Mouse (Mus musculus) lung, adult 18-20 months (tissue): ENCODE measurements around the gene Arid5a.
A peak's percentile ranks its signal among the peaks of the same experiment; 100 is the strongest.

Experiments used
- DNase-seq, 2 experiments: peaks; one replicate each; pipeline ENCODE4 v3.0.0; 2022; ENCODE audit warnings: mixed read lengths in 2 of 2

The Arid5a gene

GRCm38 (mm10) chr1:36296466-36297149 is 10.9 kb upstream of the Arid5a start:
- DNase-seq = no peak

- no peak for DNase-seq
These were observed 9.4 kb upstream of the Arid5a start for GRCm38 (mm10) chr1:36298107-36298506.

DNA sequence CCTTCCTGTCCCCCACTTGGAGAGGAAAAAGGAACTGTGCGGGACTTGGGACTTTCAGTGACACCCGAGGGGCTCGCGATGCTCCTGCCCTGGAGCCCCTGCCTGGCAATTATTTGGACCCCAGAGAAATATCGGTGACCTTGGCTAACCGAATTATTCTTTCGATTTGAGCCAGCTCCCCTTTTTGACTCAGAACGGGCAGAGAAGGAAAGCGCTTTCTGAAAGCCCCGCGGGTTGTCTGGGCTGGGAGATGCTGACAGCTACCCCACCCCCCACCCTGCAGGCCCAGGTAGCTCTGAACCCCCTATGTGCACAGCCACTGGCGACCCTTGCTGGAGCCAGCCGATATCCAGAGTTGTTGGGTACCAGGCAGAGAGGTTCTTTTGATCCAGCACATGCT is 8.4 kb upstream of the Arid5a start:
- DNase-seq = no peak

DNA sequence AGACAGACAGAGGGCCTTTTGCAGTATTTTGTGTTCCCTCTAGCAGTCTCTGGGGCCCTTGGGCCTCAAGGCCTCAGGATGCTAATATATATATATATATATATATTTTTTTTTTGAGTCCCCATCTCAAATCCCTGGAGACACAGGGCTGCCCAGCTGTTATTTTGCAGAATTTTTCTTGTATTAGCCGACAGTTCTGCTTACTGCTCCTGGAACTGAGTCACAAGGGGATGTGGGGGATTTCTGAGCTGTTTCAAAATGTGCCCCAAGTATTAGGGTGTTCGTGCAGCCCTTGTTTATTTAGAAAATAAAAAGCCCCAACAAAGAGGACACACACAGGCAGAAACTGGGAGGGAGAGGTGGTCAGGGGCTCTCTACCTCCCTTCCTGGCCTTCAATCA is 7.9 kb upstream of the Arid5a start:
- no peak for DNase-seq

GRCm38 (mm10) chr1:36300486-36300885 is 7.0 kb upstream of the Arid5a start:
- DNase-seq = no peak

- DNase-seq = no peak
These were observed 5.3 kb upstream of the Arid5a start for GRCm38 (mm10) chr1:36302273-36302672.

GRCm38 (mm10) chr1:36302957-36303356 is 4.6 kb upstream of the Arid5a start:
- no peak for DNase-seq

DNA sequence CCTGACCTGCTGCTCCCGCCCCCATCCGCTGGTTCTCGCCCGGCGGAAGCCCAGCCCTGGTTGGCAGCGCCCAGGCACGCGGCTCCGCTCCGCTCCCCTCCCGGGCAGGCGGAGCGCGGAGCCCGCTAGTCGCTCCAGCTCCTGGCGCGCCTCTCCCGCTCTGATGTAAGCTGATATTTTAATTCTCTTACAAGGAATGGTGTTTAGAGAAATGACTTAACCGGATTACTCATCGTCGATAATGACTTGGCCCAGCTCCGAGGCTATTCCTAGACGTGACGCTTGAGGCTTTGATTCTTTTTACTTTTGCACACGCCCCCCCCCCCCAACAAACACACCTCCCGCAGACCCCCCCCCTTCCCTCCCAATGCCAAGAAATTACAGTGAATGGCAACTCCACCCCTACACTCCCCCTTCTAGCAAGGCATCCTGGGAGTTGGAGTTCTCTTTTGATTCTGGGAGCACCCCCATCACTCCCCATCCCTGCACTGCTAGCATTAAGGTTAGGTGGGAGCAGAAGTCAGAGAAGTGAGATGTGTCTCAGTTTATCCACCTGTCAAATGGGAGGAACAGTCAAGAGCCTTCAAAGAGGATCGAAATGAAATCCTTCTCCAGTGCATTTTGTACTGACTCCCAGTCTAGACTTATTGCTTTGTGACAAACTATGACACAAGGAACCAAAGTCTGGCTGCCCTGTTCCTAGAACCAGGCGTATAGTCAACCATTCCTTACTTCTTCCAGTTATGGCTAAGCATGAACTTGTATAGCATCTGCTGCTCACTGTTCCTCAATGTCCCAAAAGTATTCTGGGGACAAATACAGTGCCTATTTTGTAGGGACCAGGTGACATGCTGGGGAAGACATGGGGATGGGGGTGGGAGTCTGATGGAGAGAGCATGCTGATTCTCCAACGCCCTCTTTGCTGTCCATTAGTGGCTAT is 3.9 kb upstream of the Arid5a start:
- DNase-seq = peak; percentile 90 to 92

GRCm38 (mm10) chr1:36304764-36305163 is 2.8 kb upstream of the Arid5a start:
- DNase-seq = no peak

GRCm38 (mm10) chr1:36306120-36306519 is 1.4 kb upstream of the Arid5a start:
- no peak for DNase-seq

DNA sequence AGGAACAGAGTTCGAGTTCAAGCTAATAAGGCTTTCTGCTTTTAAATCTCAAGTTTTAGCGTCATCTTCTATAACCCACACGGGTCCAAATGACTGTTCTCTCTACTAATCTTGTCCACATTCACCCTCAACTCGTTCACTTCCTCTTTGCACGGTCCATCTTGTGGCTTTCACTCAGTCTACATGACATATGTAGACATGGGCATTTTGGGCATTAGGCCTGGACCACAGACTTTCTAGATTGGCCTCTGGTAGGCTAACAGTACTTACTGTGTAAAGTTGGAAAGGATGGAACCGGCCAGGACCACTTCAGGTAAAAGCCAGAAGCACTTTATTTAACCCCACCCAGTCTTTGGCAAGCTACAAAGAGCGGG is 425 bp upstream of the Arid5a start:
- no peak for DNase-seq

DNA sequence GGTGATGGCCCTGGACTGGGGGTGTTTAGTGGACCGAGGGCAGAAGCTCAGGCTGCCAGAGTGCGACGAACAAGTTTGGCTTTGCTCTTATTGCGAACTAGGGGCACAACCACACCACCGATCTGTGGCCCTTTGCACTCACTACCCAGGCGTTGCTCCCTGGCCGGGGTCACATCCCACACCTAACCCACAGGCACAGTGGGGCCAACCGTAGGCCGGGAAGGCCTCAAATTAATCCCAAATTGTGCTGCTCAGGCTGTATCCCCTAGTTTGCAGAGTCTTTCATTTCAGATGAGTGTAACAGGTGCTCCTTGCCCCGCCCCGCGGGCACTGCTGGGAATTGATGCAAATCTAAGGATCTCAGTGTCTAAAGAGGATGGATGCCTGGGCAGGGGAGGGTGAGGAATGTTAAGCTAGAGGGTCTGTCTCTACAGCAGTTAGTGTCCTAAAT is 943 bp downstream of the Arid5a start:
- peak in 1 of 2 experiments; percentile 31 for DNase-seq

GRCm38 (mm10) chr1:36308966-36309475 is 1.5 kb downstream of the Arid5a start:
- no peak for DNase-seq

GRCm38 (mm10) chr1:36309498-36309901 is 2.0 kb downstream of the Arid5a start:
- DNase-seq = peak; percentile 63 to 78

- DNase-seq = no peak
These were observed 7.6 kb downstream of the Arid5a start for GRCm38 (mm10) chr1:36314959-36315775.

GRCm38 (mm10) chr1:36315776-36316100 is 8.2 kb downstream of the Arid5a start:
- DNase-seq = no peak

DNA sequence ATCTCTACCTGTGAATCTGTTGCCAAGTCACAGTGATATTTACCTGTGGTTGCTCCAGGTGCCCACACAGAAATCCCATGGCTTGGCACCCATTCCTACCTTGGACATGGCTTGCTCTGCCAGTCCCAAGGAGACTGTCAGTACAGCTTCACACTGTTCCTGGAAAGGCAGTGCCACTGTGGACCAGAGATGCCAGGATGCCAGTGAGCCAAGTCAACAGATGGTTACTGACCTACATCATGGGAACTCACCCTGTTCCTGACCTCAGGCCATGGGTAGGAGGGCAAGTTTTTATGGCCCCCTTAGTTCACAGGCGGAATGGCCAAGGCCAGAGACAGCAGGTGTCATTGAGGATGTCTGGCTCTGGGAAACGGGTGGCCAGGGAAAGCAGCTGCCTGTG is 13.6 kb downstream of the Arid5a start:
- no peak for DNase-seq

- no peak for DNase-seq
These were observed 14.5 kb downstream of the Arid5a start for GRCm38 (mm10) chr1:36321829-36322573.

- peak; percentile 58 to 71 for DNase-seq
These were observed 15.5 kb downstream of the Arid5a start for GRCm38 (mm10) chr1:36323076-36323475.

DNA sequence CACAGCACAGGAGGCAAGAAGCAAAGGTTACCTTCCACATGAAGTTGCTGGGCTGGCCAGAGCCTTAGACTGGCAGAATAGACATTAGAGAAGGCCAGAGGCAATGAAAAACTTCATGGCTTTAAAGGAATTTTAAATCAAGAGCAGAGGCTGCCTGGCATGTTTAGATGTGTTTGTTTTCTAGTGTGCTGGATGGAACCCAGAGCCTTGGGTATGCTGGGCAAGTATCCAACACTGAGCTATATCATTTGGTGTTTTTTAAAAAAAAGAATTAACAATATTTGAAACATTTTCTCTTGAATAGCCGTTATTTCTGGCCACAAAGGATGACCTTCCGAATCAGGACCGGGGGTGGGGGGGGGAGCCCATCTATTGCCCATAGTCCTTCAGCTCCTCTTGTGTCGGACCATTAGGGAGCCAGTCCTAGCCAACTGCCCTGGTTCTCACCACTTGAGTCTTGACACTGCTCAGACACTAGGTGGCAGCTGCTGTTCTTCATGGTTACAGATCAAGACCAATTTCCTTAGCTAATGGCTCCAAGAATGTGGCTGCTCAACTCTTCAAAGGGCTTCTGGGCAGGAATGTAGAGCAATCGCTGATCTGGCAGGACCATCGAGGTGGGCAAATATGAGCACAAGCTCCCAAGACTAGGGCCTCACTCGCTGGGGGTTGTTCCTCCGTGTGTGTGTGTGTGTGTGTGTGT is 16.4 kb downstream of the Arid5a start:
- peak; percentile 58 to 72 for DNase-seq

DNA sequence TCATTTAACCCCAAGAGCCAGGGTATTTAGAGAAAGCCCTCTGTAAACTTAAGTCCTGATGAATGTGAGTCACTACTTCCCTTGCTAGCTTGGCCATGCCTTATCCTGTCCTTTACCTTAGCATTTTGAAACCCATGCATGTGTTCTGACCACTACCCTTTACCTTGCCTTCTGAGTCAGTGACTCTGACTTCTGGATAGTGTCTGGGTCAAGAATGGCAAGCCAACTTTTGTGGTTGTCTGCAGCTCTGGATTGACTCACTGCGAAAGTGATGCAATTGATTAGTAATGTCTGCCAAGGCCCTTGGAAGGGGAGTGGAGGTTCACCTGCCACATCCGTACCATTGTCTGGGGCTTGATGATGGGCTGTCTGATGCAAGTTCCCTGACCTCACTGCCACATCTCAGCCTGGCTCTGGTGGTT is 18.4 kb downstream of the Arid5a start:
- DNase-seq = no peak

- DNase-seq = no peak
These were observed 19.3 kb downstream of the Arid5a start for GRCm38 (mm10) chr1:36326815-36327214.
